Mouse (Mus musculus) left cerebral cortex, adult 2 months (tissue): ENCODE data around the gene Fam13c. TPM values are rescaled to one million over a fixed set of nuclear protein-coding genes. Genes with fewer than 3 reads are reported as not detected.

Source experiments
- DNase-seq, 2 experiments: peaks; one replicate each; pipeline ENCODE4 v3.0.0; 2021 to 2022; ENCODE audit warnings: low spot score in 2 of 2, mixed read lengths in 1 of 2; ENCODE audit errors: extremely low spot score in 1 of 2
- H3K27ac ChIP-seq: fragments of 200-600 bp; 2 replicates; pipeline ENCODE4 v1.8.1; 2022
- H3K4me3 ChIP-seq: fragments of 200-600 bp; 2 replicates; pipeline ENCODE4 v1.8.1; 2022
- CTCF ChIP-seq: fragments of 200-600 bp; IDR thresholded peaks from 2 replicates; pipeline ENCODE4 v1.8.1; 2022; ENCODE audit warnings: antibody characterized with exemption, mild to moderate bottlenecking, moderate library complexity
- intact Hi-C: fragments of 180-260 bp; cut with DNase I; formaldehyde crosslinking; loops from one replicate; pipeline ENCODE4 v1.15.1; 2025
- long read RNA-seq, 2 experiments: library from polyadenylated mRNA; stranded (forward); transcript quantifications; one replicate each; pipeline ENCODE4 v2.0.0; 2021; ENCODE audit warnings: borderline mapping rate in 2 of 2
- total RNA-seq, 2 experiments: library from RNA; stranded (reverse); gene quantifications; 2 replicates each; pipeline ENCODE4 v1.2.3; 2021

Fam13c gene
- 10 to 100 TPM; 56.5 to 69.2 TPM for total RNA-seq
- long read RNA-seq, experiment 1, transcript Fam13c-202 (15 exons, 3,380 nt): major isoform, 23 of 81 reads
- long read RNA-seq, experiment 1, transcript Fam13c-201 (14 exons, 3,262 nt): minor isoform, 7 of 81 reads
- long read RNA-seq, experiment 1, transcript Fam13c-203 (14 exons, 3,310 nt): minor isoform, 8 of 81 reads
- long read RNA-seq, experiment 1, partial matches to known transcripts: 18 of 81 reads
- long read RNA-seq, experiment 1, other reads (novel, unspliced or antisense): 25 of 81 reads
- long read RNA-seq, experiment 2, full-length matches to known transcripts: 30 of 69 reads
- long read RNA-seq, experiment 2, partial matches to known transcripts: 24 of 69 reads
- long read RNA-seq, experiment 2, other reads (novel, unspliced or antisense): 15 of 69 reads

DNA sequence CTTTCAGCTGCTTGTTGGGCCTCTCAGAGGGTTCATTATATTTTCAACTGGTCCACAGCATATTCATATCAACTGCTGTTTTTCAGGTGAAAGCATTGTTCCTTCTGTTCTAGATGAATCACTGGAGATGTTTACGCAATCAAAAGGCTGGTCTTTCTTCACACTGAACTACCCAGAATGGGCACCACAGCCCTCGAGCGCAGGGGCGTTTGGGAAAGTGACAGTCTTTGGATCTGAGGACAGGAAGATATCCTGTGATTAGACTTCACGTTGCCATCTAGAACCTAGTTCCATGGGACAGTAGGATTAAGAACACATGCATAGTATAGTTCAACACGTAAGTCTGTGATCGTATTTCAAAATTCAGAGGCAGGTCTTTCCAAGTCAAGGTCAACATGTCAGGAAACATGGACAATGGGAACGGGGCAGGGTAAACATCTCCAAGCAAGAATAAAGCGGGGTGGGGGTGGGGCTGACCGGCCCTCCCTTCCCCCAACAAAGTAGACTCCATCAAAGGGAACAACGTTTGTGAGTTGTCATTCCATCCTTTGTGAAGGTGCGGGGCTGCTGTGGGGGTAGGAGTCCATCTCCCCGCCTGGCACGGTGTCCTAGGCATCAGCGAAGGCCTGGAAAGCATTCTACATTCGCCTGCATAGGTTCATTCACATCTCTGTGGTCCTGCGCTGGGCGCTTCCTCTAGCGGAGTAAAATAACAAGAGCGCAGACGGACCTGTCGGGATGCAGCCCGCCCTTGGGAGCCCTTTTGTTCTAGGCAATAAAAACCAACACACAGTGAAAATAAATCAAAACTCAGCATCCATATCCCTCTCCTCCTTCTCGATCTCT is at the start of gene Fam13c:
TSS of gene Fam13c (plus strand) at position 806 of the 846 bp plus-strand sequence.
- peak in 1 of 2 experiments; percentile 39 for DNase-seq
- intact Hi-C loops: loop anchor here (1.0 to 5.0 kb wide), 2 partner anchors 42 to 68 kb away; no protein-coding TSS in a partner anchor
- Histone ChIP-seq H3K4me3 (peak within 1 kb of the TSS; percentile 76), H3K27ac (peak within 1 kb of the TSS; percentile 95)
- TF ChIP-seq CTCF: no peak

DNA sequence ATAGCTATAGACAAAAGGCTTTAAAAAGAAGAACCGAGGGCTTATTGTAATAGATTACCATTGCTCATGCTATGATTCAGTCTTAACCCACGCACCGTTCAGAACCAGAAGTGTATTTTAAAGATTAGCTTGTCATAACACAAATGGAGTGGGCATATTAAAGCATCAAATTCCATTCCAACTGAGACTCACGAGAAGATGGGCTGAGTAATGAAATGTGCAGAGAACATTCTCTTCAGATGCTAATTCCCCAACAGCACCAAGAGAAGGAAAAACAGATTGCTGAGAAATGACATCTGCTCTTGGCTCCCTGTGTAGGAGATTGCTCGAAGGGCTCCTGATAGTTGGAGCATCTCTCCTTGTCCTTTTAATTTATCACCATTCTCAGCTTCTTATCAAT is 44.4 kb upstream of the Fam13c start:
- H3K27ac ChIP-seq: peak overlapping the region; percentile 28; the same call in 1 of the 2 replicates
- peak in 1 of 2 experiments; percentile 32 for DNase-seq
- intact Hi-C loops: loop anchor here (1.0 to 2.0 kb wide), 2 partner anchors 24 to 61 kb away; no protein-coding TSS in a partner anchor
- no peak overlapping the region for H3K4me3 ChIP-seq
- TF ChIP-seq CTCF: no peak

DNA sequence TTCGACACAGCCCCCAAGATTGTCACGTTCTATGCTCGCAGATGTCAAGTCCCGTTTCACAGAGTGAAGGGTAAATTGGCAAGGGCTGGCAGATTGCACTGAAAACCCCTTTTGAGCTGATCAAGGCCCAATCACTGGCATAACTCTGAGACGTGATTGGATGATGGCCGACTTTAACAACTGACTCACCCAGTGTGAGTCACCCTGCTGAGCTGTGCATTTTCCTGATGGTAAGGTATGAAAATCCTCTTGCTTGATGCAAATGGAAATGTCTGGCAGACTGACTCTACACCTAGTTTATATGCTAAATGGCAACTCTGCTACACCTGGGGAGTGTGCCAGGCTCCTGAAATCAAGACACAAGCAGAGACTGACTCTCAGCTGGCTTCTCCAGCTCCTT is 42.1 kb upstream of the Fam13c start:
- DNase-seq: peak; percentile 37 to 44
- intact Hi-C loops: no loop called here
- H3K4me3 ChIP-seq: no peak overlapping the region
- TF ChIP-seq CTCF: no peak
- peak overlapping the region; percentile 55; the same call in 1 of the 2 replicates for H3K27ac ChIP-seq

DNA sequence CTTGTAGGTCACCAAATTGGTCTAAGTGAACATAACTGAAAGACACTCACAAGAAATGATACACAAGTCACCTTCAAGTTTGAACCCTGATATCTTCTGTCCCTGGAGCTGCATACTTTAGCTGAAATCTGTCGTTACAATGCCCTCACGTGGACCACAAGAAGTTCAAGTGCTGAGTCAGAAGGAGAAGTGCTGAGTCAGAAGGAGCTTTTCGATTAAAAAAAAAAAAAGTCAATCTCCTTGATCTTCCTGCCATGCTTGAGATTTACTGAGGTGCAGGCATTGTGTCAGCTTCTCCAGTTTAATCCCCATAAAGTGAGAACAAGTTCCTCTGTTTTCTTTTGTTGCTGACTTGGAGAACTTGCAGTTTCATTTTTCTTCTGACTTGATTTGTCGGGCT is 38.3 kb upstream of the Fam13c start:
- no peak for DNase-seq
- TF ChIP-seq CTCF: no peak
- intact Hi-C loops: no loop called here
- Histone ChIP-seq H3K27ac (no peak overlapping the region), H3K4me3 (no peak overlapping the region)

DNA sequence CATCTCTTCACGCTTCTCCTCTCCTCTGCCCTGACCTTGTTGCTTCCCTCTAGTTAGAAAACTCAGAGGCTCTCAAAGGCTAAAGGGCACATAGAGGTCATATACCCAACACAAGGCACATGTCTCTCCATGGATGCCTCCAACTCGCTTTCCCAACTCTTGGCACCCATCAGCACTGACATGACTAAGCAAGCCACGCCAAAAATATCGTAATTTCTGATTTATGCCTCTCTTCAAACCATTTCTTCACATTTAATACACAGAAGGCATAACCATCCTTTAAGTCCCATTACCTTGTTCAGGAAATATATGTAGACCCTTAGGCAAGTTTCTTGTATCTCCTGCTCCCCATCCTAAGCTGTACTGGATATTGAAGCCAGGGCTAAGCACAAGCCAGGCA is 37.6 kb upstream of the Fam13c start:
- intact Hi-C loops: no loop called here
- DNase-seq: no peak
- TF ChIP-seq CTCF: no peak
- Histone ChIP-seq H3K27ac (no peak overlapping the region), H3K4me3 (no peak overlapping the region)

DNA sequence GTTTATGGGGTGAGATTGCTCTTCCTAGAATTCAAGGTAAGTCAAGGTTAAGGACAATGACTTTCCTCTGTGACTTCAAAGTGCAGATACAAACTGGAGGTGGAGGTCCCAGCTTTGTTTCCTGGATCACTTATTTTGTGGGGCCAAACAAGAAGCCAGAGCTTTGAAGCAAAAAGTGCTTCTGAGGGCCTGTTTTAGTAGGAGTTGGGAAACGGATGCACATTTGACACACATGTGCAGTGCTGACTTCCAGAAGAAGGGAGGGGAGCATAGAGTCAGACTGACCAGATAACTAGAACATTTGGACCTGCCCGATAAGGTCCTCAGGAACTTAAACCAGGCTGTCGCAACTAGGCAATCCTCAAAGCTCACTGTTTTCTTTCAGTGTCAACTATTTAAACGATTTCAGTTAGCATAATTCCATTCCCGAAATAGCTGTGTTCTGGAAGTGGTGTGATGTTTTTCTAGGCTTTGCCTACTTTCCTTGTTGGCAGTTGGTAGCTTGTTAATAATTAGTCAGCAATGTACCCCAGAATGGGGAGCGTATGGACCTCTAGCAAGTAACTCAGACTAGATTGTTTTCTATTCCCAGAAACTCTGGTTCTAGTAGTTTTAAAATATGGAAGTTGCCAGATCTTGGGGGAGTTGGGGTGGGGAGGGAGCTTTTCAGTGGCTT is 22.3 kb upstream of the Fam13c start:
- intact Hi-C loops: no loop called here
- Histone ChIP-seq H3K27ac (no peak overlapping the region; the same call in 1 of the 2 replicates), H3K4me3 (no peak overlapping the region)
- no peak for TF ChIP-seq CTCF
- no peak for DNase-seq

DNA sequence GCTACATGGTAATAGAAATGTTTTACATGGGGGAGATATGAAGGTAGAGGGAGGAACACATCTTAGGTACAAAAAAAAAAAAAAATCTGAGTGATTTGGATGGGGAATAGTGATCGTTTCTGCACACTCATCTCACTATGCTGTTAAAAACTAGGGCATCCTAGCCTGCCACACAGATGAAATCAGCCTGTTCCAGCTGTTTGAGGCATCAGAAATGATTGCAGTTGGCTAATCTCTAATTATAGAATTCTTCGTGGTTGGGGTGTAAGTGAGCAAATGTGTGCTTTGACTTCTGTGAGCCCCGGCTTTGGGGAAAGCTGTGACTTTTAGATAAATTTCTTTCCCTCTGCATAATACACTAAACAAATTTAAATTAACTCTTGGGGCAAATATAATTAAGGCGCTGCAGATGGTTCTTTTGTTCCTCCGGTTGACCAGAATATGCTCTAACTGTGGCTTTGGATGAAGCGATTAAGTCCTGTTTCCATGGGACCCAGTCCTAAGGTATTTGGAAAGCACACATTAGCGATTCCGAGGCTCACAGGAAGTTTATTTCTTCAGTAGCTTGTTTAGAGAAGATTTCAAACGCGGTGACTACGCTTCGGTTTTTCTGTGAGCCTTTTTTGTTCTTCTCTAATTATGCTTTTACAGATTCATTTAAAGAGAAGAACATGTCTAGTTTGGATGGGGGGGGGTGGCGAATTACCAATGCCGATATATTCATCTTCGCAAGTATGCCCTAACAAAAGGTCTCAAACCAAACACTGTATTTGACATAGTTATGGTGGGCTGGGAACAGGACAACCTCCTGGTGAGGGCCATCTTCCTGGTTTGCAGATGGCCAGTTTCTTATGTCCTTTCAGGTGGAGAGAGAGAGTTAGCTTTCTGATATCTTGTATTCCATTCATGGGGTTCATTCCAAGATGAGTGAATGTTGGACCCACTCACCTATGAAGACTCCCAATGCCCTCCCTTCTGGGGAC is 20.7 kb upstream of the Fam13c start:
- peak overlapping the region; percentile 3; the same call in 1 of the 2 replicates for H3K27ac ChIP-seq
- TF ChIP-seq CTCF: no peak
- DNase-seq: no peak

DNA sequence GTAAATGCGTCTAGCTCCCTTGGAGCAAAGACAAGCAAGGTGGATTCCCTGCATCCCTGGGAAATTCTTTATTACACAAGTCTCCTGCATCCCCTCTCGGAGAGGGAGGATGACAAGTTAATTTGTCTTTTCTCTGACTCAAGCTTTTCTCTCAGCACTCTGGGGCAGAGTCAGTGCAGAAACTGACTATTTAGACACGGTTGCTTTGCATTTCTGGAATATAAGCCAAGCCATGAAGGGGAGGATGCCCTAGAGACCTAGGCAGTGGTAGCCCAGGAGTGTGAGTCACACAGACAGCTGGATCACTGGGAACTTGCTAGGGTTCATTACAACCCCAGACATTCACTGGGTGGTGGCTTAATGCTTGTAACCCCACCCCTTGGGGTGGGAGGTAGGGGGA is 13.9 kb upstream of the Fam13c start:
- DNase-seq: no peak
- TF ChIP-seq CTCF: no peak
- Histone ChIP-seq H3K27ac (no peak overlapping the region), H3K4me3 (no peak overlapping the region)
- intact Hi-C loops: no loop called here

More for the DNA sequence above, 20.7 kb upstream of the Fam13c start:
- H3K4me3 ChIP-seq: no peak overlapping the region
- intact Hi-C loops: no loop called here

DNA sequence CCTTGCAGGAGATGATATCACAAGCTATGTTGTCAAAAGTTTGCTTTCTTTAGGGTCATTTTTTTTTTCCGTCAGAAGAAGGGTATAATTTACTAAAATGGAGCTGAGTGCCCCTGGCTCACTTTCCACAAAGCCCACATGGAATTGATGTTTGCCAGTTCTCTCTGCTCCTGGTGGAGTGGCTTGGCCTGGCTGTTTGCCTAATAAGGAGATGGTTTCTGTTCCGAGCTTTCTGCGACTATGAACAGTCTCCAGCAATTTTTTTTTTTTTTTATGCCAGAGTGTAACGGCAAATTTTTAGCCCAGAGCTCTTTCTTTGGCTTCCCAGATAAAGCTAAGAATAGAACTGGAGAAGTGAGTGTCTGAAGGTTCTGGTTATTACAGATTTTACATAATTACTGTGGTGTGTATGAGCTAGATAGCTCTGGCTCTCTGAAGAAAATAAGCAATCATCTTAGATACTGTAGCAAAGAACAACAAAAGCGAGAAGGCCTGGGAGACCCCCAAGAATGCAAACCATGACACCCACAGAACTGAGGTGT is 12.1 kb upstream of the Fam13c start:
- TF ChIP-seq CTCF: no peak
- intact Hi-C loops: no loop called here
- peak; percentile 43 to 46 for DNase-seq
- Histone ChIP-seq H3K27ac (peak overlapping the region; percentile 45; the same call in 1 of the 2 replicates), H3K4me3 (no peak overlapping the region)

DNA sequence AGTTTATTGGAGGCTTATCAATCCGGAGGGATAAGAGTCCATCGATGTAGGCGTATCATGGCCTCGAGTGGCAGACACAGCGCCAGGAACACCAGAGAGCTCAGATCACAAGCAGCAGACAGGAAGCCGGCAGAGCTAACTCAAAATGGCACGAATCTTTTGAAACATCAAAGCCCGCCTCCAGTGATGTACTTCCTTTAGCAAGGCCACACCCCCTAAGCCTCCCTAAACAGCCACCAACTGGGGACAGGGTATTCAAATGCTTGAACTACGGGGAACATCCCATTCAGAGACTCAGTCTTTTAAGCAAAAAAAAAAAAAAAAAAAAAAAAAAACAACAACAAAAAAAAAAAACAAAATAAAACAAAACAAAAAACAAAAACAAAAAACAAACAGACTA is 10.9 kb upstream of the Fam13c start:
- TF ChIP-seq CTCF: no peak
- intact Hi-C loops: no loop called here
- DNase-seq: no peak
- no peak overlapping the region for H3K4me3 ChIP-seq
- H3K27ac ChIP-seq: no peak overlapping the region
